14 mouse cellular contexts compared by ENCODE assay signal in genomic region chr5:21947610-21948381, GRCm38 (mm10).
A peak's percentile ranks its signal among the peaks of the same experiment; 100 is the strongest.
DNase-seq lines count a peak whose midpoint lies in the region; ATAC-seq lines count a peak whose summit lies in the region.
"Had no signal": no experiment of that assay in that cellular context is flagged by ENCODE, and none has a peak within 500 bp of the region (broad histone marks: within the 10 kb centered on the region; RNA-seq: fewer than 3 reads in every experiment).

No protein-coding gene starts in this region.

- ATAC-seq in hindbrain, embryonic 15.5 days (ENCODE audit: low FRiP score, low read depth) = no peak
- ATAC-seq in hindbrain, embryonic 12.5 days (ENCODE audit: low FRiP score) = no peak
- ATAC-seq in midbrain, embryonic 12.5 days (ENCODE audit: low FRiP score, low read depth) = peak; percentile 60; the same call in 1 of the 2 replicates
- ATAC-seq in neural tube, embryonic 14.5 days (ENCODE audit: low read depth) = peak; percentile 70
- ATAC-seq: Patski had no signal

- WGBS in hindbrain, embryonic 15.5 days = 55% methylated on average over 9 of the region's 9 CpGs
- 71% methylated on average over 9 of the region's 9 CpGs for WGBS in hindbrain, embryonic 12.5 days
- WGBS in midbrain, embryonic 12.5 days = 65% methylated on average over 9 of the region's 9 CpGs
- 39% methylated on average over 9 of the region's 9 CpGs for WGBS in neural tube, embryonic 14.5 days

- H3K4me1 ChIP-seq in hindbrain, embryonic 15.5 days (replicated peaks) = peaks cover 10% of the 10 kb centered on the region
- H3K4me1 ChIP-seq in hindbrain, embryonic 12.5 days = no peaks in the 10 kb centered on the region
- peaks cover 4% of the 10 kb centered on the region; the same call in 1 of the 2 replicates for H3K4me1 ChIP-seq in midbrain, embryonic 12.5 days
- no peaks in the 10 kb centered on the region for H3K4me1 ChIP-seq in neural tube, embryonic 14.5 days (ENCODE audit: control insufficient read depth, insufficient read depth, low read length)
- H3K4me1 ChIP-seq: liver, embryonic 15.5 days had no signal

- DNase-seq in left cerebral cortex, postnatal 4 days = peak; percentile 50
- DNase-seq in left cerebral cortex, postnatal 36 days (ENCODE audit: low spot score in 2 of 2) = no peak
- DNase-seq in frontal cortex, postnatal 25 days (ENCODE audit: low spot score in 2 of 2) = no peak
- DNase-seq: gastrocnemius, postnatal 14 days; lung, postnatal 4 days; spleen, adult 18-20 months had no signal

- no peak overlapping the region for H3K4me2 ChIP-seq in hindbrain, embryonic 15.5 days
- no peak overlapping the region for H3K4me2 ChIP-seq in hindbrain, embryonic 12.5 days (replicated peaks)
- no peak overlapping the region for H3K4me2 ChIP-seq in midbrain, embryonic 12.5 days (replicated peaks)
- H3K4me2 ChIP-seq in neural tube, embryonic 14.5 days (ENCODE audit: low read depth, low read length) = no peak overlapping the region
- H3K4me2 ChIP-seq: liver, embryonic 15.5 days had no signal

- peak overlapping the region; percentile 66 for H3K27ac ChIP-seq in hindbrain, embryonic 15.5 days (replicated peaks)
- no peak overlapping the region for H3K27ac ChIP-seq in hindbrain, embryonic 12.5 days
- H3K27ac ChIP-seq in midbrain, embryonic 12.5 days (replicated peaks) = no peak overlapping the region
- no peak overlapping the region for H3K27ac ChIP-seq in neural tube, embryonic 14.5 days (ENCODE audit: low read depth, low read length)
- H3K27ac ChIP-seq: liver, embryonic 15.5 days; stomach, postnatal 0 days had no signal

- H3K9me3 ChIP-seq in hindbrain, embryonic 15.5 days = no peaks in the 10 kb centered on the region
- H3K9me3 ChIP-seq in hindbrain, embryonic 12.5 days (replicated peaks) = no peaks in the 10 kb centered on the region
- H3K9me3 ChIP-seq in midbrain, embryonic 12.5 days = no peaks in the 10 kb centered on the region
- H3K9me3 ChIP-seq in neural tube, embryonic 14.5 days (ENCODE audit: control insufficient read depth, low read length) = no peaks in the 10 kb centered on the region
- H3K9me3 ChIP-seq: liver, embryonic 15.5 days had no signal

- no peaks in the 10 kb centered on the region for H3K27me3 ChIP-seq in hindbrain, embryonic 15.5 days
- no peaks in the 10 kb centered on the region for H3K27me3 ChIP-seq in hindbrain, embryonic 12.5 days
- no peaks in the 10 kb centered on the region for H3K27me3 ChIP-seq in midbrain, embryonic 12.5 days
- H3K27me3 ChIP-seq in neural tube, embryonic 14.5 days (ENCODE audit: control insufficient read depth, insufficient read depth, low read length) = no peaks in the 10 kb centered on the region
- H3K27me3 ChIP-seq: liver, embryonic 15.5 days had no signal

- H3K9ac ChIP-seq in hindbrain, embryonic 15.5 days = no peak overlapping the region
- no peak overlapping the region for H3K9ac ChIP-seq in hindbrain, embryonic 12.5 days
- no peak overlapping the region for H3K9ac ChIP-seq in midbrain, embryonic 12.5 days (replicated peaks)
- H3K9ac ChIP-seq in neural tube, embryonic 14.5 days (replicated peaks; ENCODE audit: low read depth, low read length) = no peak overlapping the region
- H3K9ac ChIP-seq: liver, embryonic 15.5 days had no signal

- intact Hi-C loops in left cerebral cortex, postnatal 4 days (cut with DNase I) = no loop called here
- intact Hi-C loops in left cerebral cortex, postnatal 36 days (cut with DNase I) = no loop called here

- H3K4me3 ChIP-seq in hindbrain, embryonic 15.5 days = no peak overlapping the region
- H3K4me3 ChIP-seq in hindbrain, embryonic 12.5 days = no peak overlapping the region
- no peak overlapping the region for H3K4me3 ChIP-seq in midbrain, embryonic 12.5 days
- no peak overlapping the region for H3K4me3 ChIP-seq in neural tube, embryonic 14.5 days (ENCODE audit: low read depth, low read length)
- H3K4me3 ChIP-seq: erythroblast, embryonic 14.5 days; liver, embryonic 15.5 days had no signal

- H3K36me3 ChIP-seq in hindbrain, embryonic 15.5 days = no peaks in the 10 kb centered on the region
- no peaks in the 10 kb centered on the region for H3K36me3 ChIP-seq in hindbrain, embryonic 12.5 days
- no peaks in the 10 kb centered on the region for H3K36me3 ChIP-seq in midbrain, embryonic 12.5 days
- no peaks in the 10 kb centered on the region for H3K36me3 ChIP-seq in neural tube, embryonic 14.5 days (ENCODE audit: control insufficient read depth, insufficient read depth, low read length)

Comparison
In these comparisons a context has a peak if more than half of its experiments do, and no peak if none do; other contexts are left out.
1. ATAC-seq: peak in midbrain, embryonic 12.5 days (single experiment) and neural tube, embryonic 14.5 days (single experiment); none in hindbrain, embryonic 15.5 days (single experiment) and hindbrain, embryonic 12.5 days (single experiment).